Mouse (Mus musculus) olfactory bulb, adult 2 months (tissue): ENCODE results near the gene Ubxn11.

Experiments
- CTCF ChIP-seq: fragments of 200-500 bp; IDR thresholded peaks from 2 replicates; pipeline ENCODE4 v1.5.1; 2012; ENCODE audit warnings: low read depth, mild to moderate bottlenecking, low read length, moderate library complexity; ENCODE audit not compliant: insufficient read depth
- POLR2A ChIP-seq: fragments of 200-500 bp; IDR thresholded peaks from 2 replicates; pipeline ENCODE4 v1.6.1; 2012; ENCODE audit warnings: mild to moderate bottlenecking, low read depth, low read length, moderate library complexity; ENCODE audit not compliant: insufficient read depth

DNA sequence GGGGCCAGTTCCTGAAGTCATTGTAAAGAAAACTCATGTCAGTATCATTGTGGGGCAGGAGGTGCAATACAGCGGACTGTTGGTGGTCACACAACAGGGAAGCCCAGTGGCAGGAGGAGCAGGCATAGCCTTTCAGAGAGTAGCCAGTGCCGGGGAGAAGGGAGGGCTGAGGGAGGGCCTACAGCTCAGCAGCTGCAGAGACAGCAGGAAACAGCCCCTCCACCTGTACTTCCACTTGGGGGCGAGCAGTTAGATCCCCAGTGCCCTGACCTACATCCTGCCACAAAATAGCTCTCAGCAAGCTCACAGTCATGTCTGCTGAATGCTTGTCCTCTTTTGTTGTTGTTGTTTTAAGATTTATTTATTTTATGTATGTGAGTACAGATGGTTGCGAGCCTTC lies 19.2 kb downstream of the Ubxn11 start:
- TF ChIP-seq CTCF (no peak), POLR2A (no peak)
